Mouse (Mus musculus) cerebellum, postnatal 14 days (tissue): Measurements from ENCODE around the gene Homer3.

ENCODE experiments used
- DNase-seq, 2 experiments: peaks; one replicate each; pipeline ENCODE4 v3.0.0; 2021; ENCODE audit warnings: mixed read lengths in 2 of 2

Homer3 gene

GRCm38 (mm10) chr8:70282603-70283135 is at the start of gene Homer3:
Gene Homer3 (plus strand): TSS chr8:70282827.
- DNase-seq: peak; percentile 74 to 85

GRCm38 (mm10) chr8:70233606-70234005 is 49.0 kb upstream of the Homer3 start:
- no peak for DNase-seq

- DNase-seq: peak; percentile 94 to 96
These were observed 48.4 kb upstream of the Homer3 start, which contains the start of the genes Sugp2 and Armc6 for GRCm38 (mm10) chr8:70234080-70234780. Gene Sugp2 (plus strand): TSS chr8:70234226. Gene Armc6 (minus strand): TSS chr8:70234466.

GRCm38 (mm10) chr8:70234781-70235128 is 47.9 kb upstream of the Homer3 start:
- DNase-seq: no peak

- DNase-seq: no peak
These were observed 44.8 kb upstream of the Homer3 start for GRCm38 (mm10) chr8:70237842-70238241.

- DNase-seq: no peak
These were observed 42.0 kb upstream of the Homer3 start for GRCm38 (mm10) chr8:70240642-70241041.

GRCm38 (mm10) chr8:70246622-70247021 is 36.0 kb upstream of the Homer3 start:
- no peak for DNase-seq

GRCm38 (mm10) chr8:70247841-70248240 is 34.8 kb upstream of the Homer3 start:
- DNase-seq: no peak

- no peak for DNase-seq
These were observed 28.0 kb upstream of the Homer3 start for GRCm38 (mm10) chr8:70254628-70255027.

GRCm38 (mm10) chr8:70257456-70257855 is 25.2 kb upstream of the Homer3 start:
- DNase-seq: peak; percentile 29 to 43

GRCm38 (mm10) chr8:70258600-70258999 is 24.0 kb upstream of the Homer3 start:
- DNase-seq: no peak

GRCm38 (mm10) chr8:70259043-70259442 is 23.6 kb upstream of the Homer3 start:
- no peak for DNase-seq

- DNase-seq: no peak
These were observed 15.0 kb upstream of the Homer3 start for GRCm38 (mm10) chr8:70267674-70268073.

- DNase-seq: peak in 1 of 2 experiments; percentile 48
These were observed 14.3 kb upstream of the Homer3 start for GRCm38 (mm10) chr8:70268311-70268710.

GRCm38 (mm10) chr8:70268799-70269565 is 13.6 kb upstream of the Homer3 start:
- DNase-seq: peak; percentile 26 to 59

GRCm38 (mm10) chr8:70272949-70273348 is 9.7 kb upstream of the Homer3 start:
- no peak for DNase-seq

GRCm38 (mm10) chr8:70274350-70274749 is 8.3 kb upstream of the Homer3 start:
- DNase-seq: no peak

- DNase-seq: no peak
These were observed 6.2 kb upstream of the Homer3 start for GRCm38 (mm10) chr8:70276476-70276875.

- no peak for DNase-seq
These were observed 4.5 kb upstream of the Homer3 start for GRCm38 (mm10) chr8:70278175-70278574.

- no peak for DNase-seq
These were observed 3.4 kb upstream of the Homer3 start for GRCm38 (mm10) chr8:70279266-70279665.

GRCm38 (mm10) chr8:70281001-70281400 is 1.6 kb upstream of the Homer3 start:
- no peak for DNase-seq

- peak; percentile 37 to 48 for DNase-seq
These were observed 780 bp downstream of the Homer3 start for GRCm38 (mm10) chr8:70283136-70284077.

GRCm38 (mm10) chr8:70284421-70284820 is 1.8 kb downstream of the Homer3 start:
- DNase-seq: no peak
